Mouse (Mus musculus): Measurements from ENCODE around the gene Atox1.

Atox1 gene

GRCm38 (mm10) chr11:55412680-55413415, 48.2 kb downstream of the Atox1 start:
- no peak for DNase-seq

- DNase-seq = no peak
These were observed 49.0 kb downstream of the Atox1 start for GRCm38 (mm10) chr11:55412034-55412433.

- DNase-seq = no peak
These were observed 50.5 kb downstream of the Atox1 start for GRCm38 (mm10) chr11:55410502-55410901.

GRCm38 (mm10) chr11:55410005-55410404, 51.0 kb downstream of the Atox1 start:
- DNase-seq = no peak

DNA sequence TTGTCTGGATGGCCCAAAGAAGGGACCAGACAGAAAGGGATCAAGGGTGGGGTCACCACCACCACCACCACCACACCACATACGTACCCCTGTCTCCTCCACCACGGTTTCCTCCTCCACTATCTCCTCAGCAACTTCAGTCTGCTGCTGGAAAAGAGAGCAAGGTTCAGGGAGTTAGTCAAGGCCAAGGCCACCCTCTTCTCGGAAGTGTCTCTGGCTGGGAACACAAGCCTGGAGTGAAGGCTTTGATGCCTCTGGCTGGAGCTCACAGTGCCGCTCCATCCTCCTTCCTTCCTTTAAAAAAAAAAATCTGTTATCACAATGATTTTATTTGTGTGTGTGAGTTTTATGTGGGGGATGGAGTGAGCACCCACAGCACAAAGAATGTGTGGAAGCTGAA, 53.9 kb downstream of the Atox1 start:
- no peak for DNase-seq

DNA sequence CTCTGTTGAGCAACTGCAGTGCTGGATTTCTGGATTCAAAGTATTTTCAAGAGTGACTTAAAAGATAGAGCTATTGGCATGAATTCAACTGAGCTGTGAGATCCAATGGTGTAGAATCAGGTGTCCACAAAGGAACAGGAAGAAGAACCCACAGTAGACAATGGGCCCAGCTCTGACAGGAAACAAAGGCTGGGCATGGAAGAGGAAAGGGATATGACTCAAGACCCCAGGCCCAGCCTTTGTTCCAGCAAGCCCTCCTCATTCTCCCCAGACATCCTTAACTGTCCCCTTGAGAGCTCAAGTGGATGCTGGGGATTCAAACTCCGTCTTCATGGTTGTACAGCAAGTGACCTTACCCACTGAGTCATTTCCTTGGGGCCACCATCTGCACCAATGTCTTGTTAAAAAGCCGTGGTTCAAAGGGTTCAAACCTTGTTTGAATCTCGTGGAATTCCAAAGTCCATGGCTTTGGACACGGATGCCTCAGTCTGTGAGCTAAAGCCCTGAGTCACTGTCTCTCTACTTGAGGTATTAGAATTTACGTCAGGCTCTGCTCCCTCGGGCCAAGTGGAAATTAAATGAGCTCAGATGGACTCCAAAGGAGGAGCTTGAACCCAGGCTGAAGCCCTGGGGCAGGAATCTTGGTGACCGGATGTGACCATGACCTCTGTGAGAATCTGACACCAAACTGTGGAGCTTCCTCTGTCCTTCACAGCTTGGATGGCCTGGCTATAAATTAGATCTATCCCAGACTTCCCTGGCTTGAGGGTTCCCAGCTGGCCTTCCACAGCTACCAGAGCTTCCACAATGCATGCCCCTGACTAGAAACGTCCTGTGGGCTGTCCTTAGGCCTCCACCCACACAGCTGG, 55.2 kb downstream of the Atox1 start:
- no peak for DNase-seq

- DNase-seq = no peak
These were observed 56.2 kb downstream of the Atox1 start for GRCm38 (mm10) chr11:55404659-55405457.

- no peak for DNase-seq
These were observed 60.2 kb downstream of the Atox1 start for GRCm38 (mm10) chr11:55400863-55401262.

GRCm38 (mm10) chr11:55398371-55398770, 62.7 kb downstream of the Atox1 start:
- no peak for DNase-seq

- no peak for DNase-seq
These were observed 63.6 kb downstream of the Atox1 start for GRCm38 (mm10) chr11:55397441-55397840.

GRCm38 (mm10) chr11:55397036-55397435, 64.0 kb downstream of the Atox1 start:
- DNase-seq = no peak
